In genomic region chr13:43215144-43215993, GRCm38 (mm10) we compare ENCODE assay signal across 8 mouse cellular contexts. TPM values are rescaled to one million over a fixed set of nuclear protein-coding genes. Genes with fewer than 3 reads are reported as not detected.
DNase-seq lines count a peak whose midpoint lies in the region; ATAC-seq lines count a peak whose summit lies in the region.

No protein-coding gene starts in this region.

- 23% methylated on average over 19 of the region's 19 CpGs for WGBS in heart, embryonic 12.5 days
- 16% methylated on average over 19 of the region's 19 CpGs for WGBS in forebrain, embryonic 13.5 days
- 6% methylated on average over 19 of the region's 19 CpGs for WGBS in liver, embryonic 13.5 days (ENCODE audit: insufficient replicate concordance)

- ATAC-seq in heart, embryonic 12.5 days (ENCODE audit: insufficient number of reproducible peaks, low FRiP score) = peak; percentile 27; the same call in 1 of the 2 replicates
- ATAC-seq in CD4-positive, CD25-positive, alpha-beta regulatory T cell, adult 4 months = peak; percentile 62
- ATAC-seq in forebrain, embryonic 13.5 days = peak; percentile 51; the same call in 1 of the 2 replicates
- ATAC-seq in liver, embryonic 13.5 days (ENCODE audit: low read depth) = peak; percentile 32

- H3K36me3 ChIP-seq in heart, embryonic 12.5 days = no peaks in the 10 kb centered on the region
- no peaks in the 10 kb centered on the region for H3K36me3 ChIP-seq in forebrain, embryonic 13.5 days (ENCODE audit: poor library complexity, severe bottlenecking)
- no peaks in the 10 kb centered on the region for H3K36me3 ChIP-seq in liver, embryonic 13.5 days

- no peak overlapping the region for H3K27ac ChIP-seq in heart, embryonic 12.5 days (ENCODE audit: poor library complexity, severe bottlenecking)
- H3K27ac ChIP-seq in forebrain, embryonic 13.5 days = no peak overlapping the region
- H3K27ac ChIP-seq in liver, embryonic 13.5 days = peak overlapping the region; percentile 20

- H3K4me2 ChIP-seq in heart, embryonic 12.5 days = peak overlapping the region; percentile 46
- peak overlapping the region; percentile 30 for H3K4me2 ChIP-seq in forebrain, embryonic 13.5 days
- H3K4me2 ChIP-seq in liver, embryonic 13.5 days = peak overlapping the region; percentile 0; the same call in 1 of the 2 replicates

- intact Hi-C loops in heart, postnatal 25 days (cut with DNase I) = no loop called here
- intact Hi-C loops in left cerebral cortex, postnatal 4 days (cut with DNase I) = no loop called here
- intact Hi-C loops in left cerebral cortex, postnatal 14 days (cut with DNase I) = no loop called here

- no peak for DNase-seq in heart, postnatal 25 days (ENCODE audit: low spot score)
- DNase-seq in liver, embryonic 13.5 days = no peak
- DNase-seq in thymus, postnatal 36 days = peak; percentile 46 to 60
- no peak for DNase-seq in left cerebral cortex, postnatal 4 days
- no peak for DNase-seq in left cerebral cortex, postnatal 14 days (ENCODE audit: low spot score in 2 of 2)

- peaks cover 47% of the 10 kb centered on the region for H3K4me1 ChIP-seq in heart, embryonic 12.5 days (replicated peaks)
- H3K4me1 ChIP-seq in forebrain, embryonic 13.5 days = peaks cover 18% of the 10 kb centered on the region
- peaks cover 39% of the 10 kb centered on the region for H3K4me1 ChIP-seq in liver, embryonic 13.5 days (replicated peaks)

- H3K4me3 ChIP-seq in heart, embryonic 12.5 days = no peak overlapping the region
- no peak overlapping the region for H3K4me3 ChIP-seq in forebrain, embryonic 13.5 days
- no peak overlapping the region for H3K4me3 ChIP-seq in liver, embryonic 13.5 days (replicated peaks)

- no peaks in the 10 kb centered on the region for H3K27me3 ChIP-seq in heart, embryonic 12.5 days (replicated peaks)
- no peaks in the 10 kb centered on the region for H3K27me3 ChIP-seq in forebrain, embryonic 13.5 days
- peaks cover 59% of the 10 kb centered on the region for H3K27me3 ChIP-seq in liver, embryonic 13.5 days

- no peak overlapping the region for H3K9ac ChIP-seq in heart, embryonic 12.5 days
- H3K9ac ChIP-seq in forebrain, embryonic 13.5 days = no peak overlapping the region
- H3K9ac ChIP-seq in liver, embryonic 13.5 days = no peak overlapping the region

- no peaks in the 10 kb centered on the region for H3K9me3 ChIP-seq in heart, embryonic 12.5 days (replicated peaks)
- H3K9me3 ChIP-seq in forebrain, embryonic 13.5 days (replicated peaks) = no peaks in the 10 kb centered on the region
- H3K9me3 ChIP-seq in liver, embryonic 13.5 days (replicated peaks) = no peaks in the 10 kb centered on the region

RNA-seq across cellular contexts. Expression of gene Tbc1d7, which starts 44.1 kb away (rescaled TPM):
- polyA plus RNA-seq in heart, embryonic 12.5 days (2016; fragmentation: Nextera tagmentation; extraction: Ambion mirVana) = 50.9 and 52.3 TPM in 2 replicates
- 10 to 100 TPM; 35.9 to 43.0 TPM for total RNA-seq in heart, postnatal 25 days (2021)
- polyA plus RNA-seq in CD4-positive, CD25-positive, alpha-beta regulatory T cell, adult 4 months (2017; shearing (Covaris generic)) = 10 to 100 TPM in 1 of 2 experiments, 1 to 10 TPM in 1; 9.8 to 16.0 TPM
- 83.2 and 90.7 TPM in 2 replicates for polyA plus RNA-seq in forebrain, embryonic 13.5 days (2015; fragmentation: Nextera tagmentation; extraction: Ambion mirVana)
- 16.1 and 16.8 TPM in 2 replicates for polyA plus RNA-seq in liver, embryonic 13.5 days (2015; fragmentation: Nextera tagmentation; extraction: Ambion mirVana)
- 10 to 100 TPM; 34.5 to 37.3 TPM for total RNA-seq in left cerebral cortex, postnatal 4 days (2021)
- 10 to 100 TPM; 35.0 to 39.7 TPM for total RNA-seq in left cerebral cortex, postnatal 14 days (2021)

Comparison
In these comparisons a context has a peak if more than half of its experiments do, and no peak if none do; other contexts are left out.
1. DNase-seq: peak in thymus, postnatal 36 days (2 of 2); none in heart, postnatal 25 days (single experiment), liver, embryonic 13.5 days (single experiment), left cerebral cortex, postnatal 4 days (single experiment) and left cerebral cortex, postnatal 14 days (0 of 2).
2. Peak in every context shown above with its lines, with median percentiles within 50 percentile points of each other: ATAC-seq and H3K4me2 ChIP-seq.